Comparison of ENCODE assay signal across 8 mouse cellular contexts in genomic region chr2:158339948-158340564, GRCm38 (mm10). TPM values are rescaled to one million over a fixed set of nuclear protein-coding genes. Genes with fewer than 3 reads are reported as not detected.
A peak's percentile ranks its signal among the peaks of the same experiment; 100 is the strongest.
DNase-seq lines count a peak whose midpoint lies in the region; ATAC-seq lines count a peak whose summit lies in the region.

No protein-coding gene starts in this region.

- H3K36me3 ChIP-seq in midbrain, embryonic 11.5 days (ENCODE audit: control insufficient read depth, insufficient read depth, low read length): no peaks in the 10 kb centered on the region

- no peak overlapping the region for H3K4me3 ChIP-seq in midbrain, embryonic 11.5 days (ENCODE audit: low read depth, low read length)

- no peak overlapping the region for H3K9ac ChIP-seq in midbrain, embryonic 11.5 days (ENCODE audit: low read length)

- H3K27ac ChIP-seq in midbrain, embryonic 11.5 days (ENCODE audit: low read depth, low read length): no peak overlapping the region

- intact Hi-C loops in heart, postnatal 10 days (cut with DNase I): loop anchor here (1.0 to 10.0 kb wide), 5 partner anchors 58 to 735 kb away; no protein-coding TSS in a partner anchor

- DNase-seq in heart, postnatal 10 days: peak; percentile 41 to 80
- no peak for DNase-seq in heart, adult 11 months
- peak; percentile 56 to 59 for DNase-seq in CD8-positive naive resting alpha-beta T cell, adult 2 months (ENCODE audit: low read depth in 2 of 2, low spot score in 2 of 2)
- DNase-seq in cerebellum, adult 8-10 months: peak; percentile 32
- DNase-seq in forelimb bud, embryonic 11.5 days (ENCODE audit: low read depth, low spot score): peak; percentile 56
- peak; percentile 50 to 83 for DNase-seq in layer of hippocampus, postnatal 25 days (ENCODE audit: extremely low spot score in 1 of 2, low spot score in 1 of 2)
- DNase-seq in midbrain, embryonic 11.5 days (ENCODE audit: low spot score, missing footprints): peak; percentile 98
- DNase-seq in testis, postnatal 10 days (ENCODE audit: low spot score): peak; percentile 87

- 0 out of 2 replicates have a peak, but pooled peaks cover 3% of the 10 kb centered on the region for H3K4me1 ChIP-seq in midbrain, embryonic 11.5 days (ENCODE audit: control insufficient read depth, insufficient read depth, low read length)

- no peak overlapping the region for H3K4me2 ChIP-seq in midbrain, embryonic 11.5 days

- H3K27me3 ChIP-seq in midbrain, embryonic 11.5 days (ENCODE audit: control insufficient read depth, insufficient read depth, low read length): no peaks in the 10 kb centered on the region

- H3K9me3 ChIP-seq in midbrain, embryonic 11.5 days (ENCODE audit: control insufficient read depth, low read length): no peaks in the 10 kb centered on the region

- WGBS in midbrain, embryonic 11.5 days: 35% methylated on average over 11 of the region's 11 CpGs

- ATAC-seq in midbrain, embryonic 11.5 days (ENCODE audit: low FRiP score): peak; percentile 28; the same call in 1 of the 2 replicates

RNA-seq across cellular contexts. Expression of gene Lbp, which starts 33.8 kb away (rescaled TPM):
- 1 to 10 TPM; 5.9 to 6.6 TPM for total RNA-seq in heart, postnatal 10 days (2021)
- total RNA-seq in layer of hippocampus, postnatal 25 days (2021): 1 to 10 TPM; 1.3 to 2.7 TPM
- 2.3 and 2.8 TPM in 2 replicates for polyA plus RNA-seq in midbrain, embryonic 11.5 days (2014; fragmentation: Nextera tagmentation; extraction: Ambion mirVana)

RNA-seq across cellular contexts. Expression of gene Snhg11, which starts 35.4 kb away (rescaled TPM):
- total RNA-seq in heart, postnatal 10 days (2021): under 1 TPM in 1 of 2 experiments, not detected in 1; 0.24 TPM
- 100 to 1,000 TPM; 315 to 544 TPM for total RNA-seq in layer of hippocampus, postnatal 25 days (2021)
- polyA plus RNA-seq in midbrain, embryonic 11.5 days (2014; fragmentation: Nextera tagmentation; extraction: Ambion mirVana): 19.8 and 24.1 TPM in 2 replicates

Comparison
In these comparisons a context has a peak if more than half of its experiments do, and no peak if none do; other contexts are left out.
1. RNA of gene Snhg11, which starts 35.4 kb away (total RNA-seq): 315 to 544 TPM in layer of hippocampus, postnatal 25 days; 0.24 TPM in heart, postnatal 10 days; every median in the first group is over 100 times any median in the second.